29 mouse cellular contexts compared by ENCODE assay signal in the genomic region with DNA sequence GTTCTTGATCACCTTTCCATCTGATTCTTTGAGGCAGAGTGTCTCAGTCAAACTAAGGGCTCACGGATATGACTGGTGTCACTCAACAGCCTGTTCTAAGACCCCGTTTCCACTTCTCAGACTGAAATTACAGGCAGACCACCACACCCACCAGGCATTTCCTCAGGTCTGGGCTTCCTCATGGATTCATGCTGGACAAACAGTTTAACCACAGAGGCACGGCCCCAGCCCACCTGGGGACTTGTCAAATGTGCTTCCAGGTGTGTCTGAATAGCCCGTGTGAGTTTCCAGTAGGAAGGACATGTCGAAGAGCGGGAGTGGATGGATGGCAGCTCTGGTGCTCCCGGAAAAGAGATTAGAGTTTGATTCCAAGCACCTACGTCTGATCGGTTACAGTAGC. TPM values are rescaled to one million over a fixed set of nuclear protein-coding genes. Genes with fewer than 3 reads are reported as not detected.
"Had no signal": no experiment of that assay in that cellular context is flagged by ENCODE, and none has a peak within 500 bp of the region (broad histone marks: within the 10 kb centered on the region; RNA-seq: fewer than 3 reads in every experiment).

No protein-coding gene starts in this region.

- DNase-seq: gastrocnemius, adult 2 months; gastrocnemius, postnatal 14 days; gastrocnemius, postnatal 36 days; heart, adult 11 months; heart, postnatal 14 days; heart, postnatal 36 days; kidney, adult 11 months; kidney, adult 2 months; kidney, adult 9 months; kidney, postnatal 14 days; kidney, postnatal 36 days; layer of hippocampus, adult 9-11 months; layer of hippocampus, postnatal 36 days; left cerebral cortex, postnatal 4 days had no signal

- H3K36me3 ChIP-seq: heart, embryonic 15.5 days; liver, embryonic 12.5 days had no signal

- H3K27ac ChIP-seq: gastrocnemius, adult 2 months; heart, embryonic 13.5 days; heart, embryonic 15.5 days; hindbrain, embryonic 13.5 days; hindbrain, embryonic 15.5 days; hindbrain, postnatal 0 days; kidney, embryonic 15.5 days; kidney, postnatal 0 days; limb, embryonic 13.5 days; limb, embryonic 15.5 days; liver, embryonic 12.5 days; liver, embryonic 14.5 days had no signal

- H3K4me3 ChIP-seq: gastrocnemius, adult 2 months; heart, embryonic 13.5 days; heart, embryonic 15.5 days; hindbrain, embryonic 13.5 days; hindbrain, embryonic 15.5 days; kidney, embryonic 15.5 days; limb, embryonic 13.5 days; limb, embryonic 15.5 days; liver, embryonic 12.5 days had no signal

- H3K4me1 ChIP-seq: heart, embryonic 13.5 days; heart, embryonic 15.5 days; hindbrain, embryonic 15.5 days; kidney, embryonic 15.5 days; limb, embryonic 13.5 days; limb, embryonic 15.5 days; liver, embryonic 12.5 days had no signal

- H3K9me3 ChIP-seq: heart, embryonic 13.5 days; heart, embryonic 15.5 days; hindbrain, embryonic 13.5 days; hindbrain, embryonic 15.5 days; kidney, embryonic 15.5 days; limb, embryonic 13.5 days; limb, embryonic 15.5 days; liver, embryonic 12.5 days had no signal

- H3K27me3 ChIP-seq: heart, embryonic 13.5 days; heart, embryonic 15.5 days; hindbrain, embryonic 13.5 days; hindbrain, embryonic 15.5 days; kidney, embryonic 15.5 days; limb, embryonic 13.5 days; limb, embryonic 15.5 days; liver, embryonic 12.5 days had no signal

- H3K9ac ChIP-seq: heart, embryonic 13.5 days; heart, embryonic 15.5 days; hindbrain, embryonic 13.5 days; hindbrain, embryonic 15.5 days; kidney, embryonic 15.5 days; limb, embryonic 13.5 days; limb, embryonic 15.5 days; liver, embryonic 12.5 days; liver, embryonic 14.5 days had no signal

RNA-seq across cellular contexts. Expression of gene Cacng7, which starts 17.0 kb away (rescaled TPM):
- total RNA-seq: hematopoietic stem cell, adult 5-6 weeks had no signal

RNA-seq across cellular contexts. Expression of gene Cacng8, which starts 40.7 kb away (rescaled TPM):
- total RNA-seq: gastrocnemius, adult 2 months; gastrocnemius, postnatal 14 days; gastrocnemius, postnatal 36 days; heart, adult 8-10 months; heart, postnatal 14 days; heart, postnatal 36 days; hematopoietic stem cell, adult 5-6 weeks; liver, adult 2 months had no signal
- polyA plus RNA-seq: heart, postnatal 0 days; liver, adult 2 months had no signal
